Mouse (Mus musculus) MEL (cell line): Measurements from ENCODE around the gene Slc23a2. TPM values are rescaled to one million over a fixed set of nuclear protein-coding genes. Genes with fewer than 3 reads are reported as not detected.

Experiments used
- DNase-seq: peaks from one replicate; pipeline ENCODE4 v3.0.0; 2011; ENCODE audit warnings: low read depth, low spot score
- H3K27ac ChIP-seq: 2 replicates; pipeline ENCODE4 v1.5.1; 2012; ENCODE audit warnings: low read depth, mild to moderate bottlenecking, control low read depth, low read length, moderate library complexity; ENCODE audit not compliant: control insufficient read depth
- H3K27me3 ChIP-seq, 2 experiments: fragments of 150-350 bp in 1 of 2; sonication (generic) in 1 of 2; 2 replicates each; pipeline ENCODE4 v1.6.1; 2012; ENCODE audit warnings: low read length in 2 of 2, mild to moderate bottlenecking in 2 of 2, improper control_type of control experiment in 1 of 2, moderate library complexity in 1 of 2; ENCODE audit not compliant: insufficient read depth in 2 of 2, control insufficient read depth in 1 of 2
- H3K36me3 ChIP-seq, 2 experiments: 2 replicates each; pipeline ENCODE4 v1.6.1; 2012 to 2014; ENCODE audit warnings: low read length in 2 of 2, improper control_type of control experiment in 1 of 2, inconsistent platforms in 1 of 2, mild to moderate bottlenecking in 1 of 2; ENCODE audit not compliant: insufficient read depth in 2 of 2, control insufficient read depth in 1 of 2
- H3K4me1 ChIP-seq, 2 experiments: fragments of 150-350 bp in 1 of 2; sonication (generic) in 1 of 2; 2 replicates each; pipeline ENCODE4 v1.6.1; 2012; ENCODE audit warnings: low read length in 2 of 2, improper control_type of control experiment in 1 of 2, mild to moderate bottlenecking in 1 of 2; ENCODE audit not compliant: insufficient read depth in 2 of 2, control insufficient read depth in 1 of 2
- H3K4me3 ChIP-seq, 2 experiments: fragments of 150-350 bp in 1 of 2; sonication (generic) in 1 of 2; 2 replicates each; pipeline ENCODE4 v1.5.1; 2012; ENCODE audit warnings: low read depth in 2 of 2, low read length in 2 of 2, mild to moderate bottlenecking in 2 of 2, moderate library complexity in 2 of 2, control low read depth in 1 of 2, improper control_type of control experiment in 1 of 2; ENCODE audit not compliant: control insufficient read depth in 1 of 2, insufficient read depth in 1 of 2
- H3K79me2 ChIP-seq: 2 replicates; pipeline ENCODE4 v1.6.1; 2012; ENCODE audit warnings: mild to moderate bottlenecking, low read length, moderate library complexity; ENCODE audit not compliant: control insufficient read depth, poor library complexity, insufficient read depth
- H3K9ac ChIP-seq: 2 replicates; pipeline ENCODE4 v1.6.1; 2012; ENCODE audit warnings: low read depth, mild to moderate bottlenecking, control low read depth, low read length, moderate library complexity; ENCODE audit not compliant: control insufficient read depth, poor library complexity, severe bottlenecking
- H3K9me3 ChIP-seq: fragments of 150-350 bp; sonication (generic); replicated peaks from 2 replicates; pipeline ENCODE4 v1.6.1; 2012; ENCODE audit warnings: mild to moderate bottlenecking, low read length, improper control_type of control experiment, moderate library complexity; ENCODE audit not compliant: insufficient read depth
- BHLHE40 ChIP-seq: IDR thresholded peaks from 2 replicates; pipeline ENCODE4 v1.6.1; 2012; ENCODE audit warnings: low read depth, mild to moderate bottlenecking, inconsistent platforms, low read length, improper control_type of control experiment, borderline replicate concordance
- CHD2 ChIP-seq: IDR thresholded peaks from 2 replicates; pipeline ENCODE4 v1.6.1; 2011; ENCODE audit warnings: low read length, improper control_type of control experiment
- ELF1 ChIP-seq: IDR thresholded peaks from 2 replicates; pipeline ENCODE4 v1.6.1; 2014; ENCODE audit warnings: low read depth, mild to moderate bottlenecking, inconsistent platforms, low read length, improper control_type of control experiment, moderate library complexity
- GABPA ChIP-seq: IDR thresholded peaks from 2 replicates; pipeline ENCODE4 v1.6.1; 2012; ENCODE audit warnings: low read depth, mild to moderate bottlenecking, inconsistent platforms, low read length, improper control_type of control experiment, moderate library complexity
- KAT2A ChIP-seq: conservative IDR thresholded peaks from 2 replicates; pipeline ENCODE4 v1.6.1; 2012; ENCODE audit warnings: low read depth, low read length, improper control_type of control experiment, inconsistent platforms
- MAFK ChIP-seq: IDR thresholded peaks from 2 replicates; pipeline ENCODE4 v1.6.1; 2011; ENCODE audit warnings: low read depth, mild to moderate bottlenecking, low read length, improper control_type of control experiment, borderline replicate concordance
- MAX ChIP-seq: IDR thresholded peaks from 2 replicates; pipeline ENCODE4 v1.6.1; 2011; ENCODE audit warnings: low read length, improper control_type of control experiment
- MAZ ChIP-seq: IDR thresholded peaks from 2 replicates; pipeline ENCODE4 v1.6.1; 2012; ENCODE audit warnings: low read depth, mild to moderate bottlenecking, inconsistent platforms, low read length, improper control_type of control experiment
- MEF2A ChIP-seq: IDR thresholded peaks from 2 replicates; pipeline ENCODE4 v1.6.1; 2014; ENCODE audit warnings: low read depth, mild to moderate bottlenecking, inconsistent platforms, low read length, improper control_type of control experiment; ENCODE audit not compliant: poor library complexity, insufficient replicate concordance, severe bottlenecking; ENCODE audit errors: extremely low read depth
- MYB ChIP-seq: IDR thresholded peaks from 2 replicates; pipeline ENCODE4 v1.6.1; 2011; ENCODE audit warnings: mild to moderate bottlenecking, low read depth, low read length, improper control_type of control experiment
- MYC ChIP-seq: IDR thresholded peaks from 2 replicates; pipeline ENCODE4 v1.6.1; 2011; ENCODE audit warnings: low read depth, mild to moderate bottlenecking, low read length, improper control_type of control experiment, moderate library complexity
- POLR2A ChIP-seq, 2 experiments: IDR thresholded peaks; 2 replicates each; pipeline ENCODE4 v1.6.1; 2011 to 2012; ENCODE audit warnings: low read length in 2 of 2, mild to moderate bottlenecking in 2 of 2, control low read depth in 1 of 2, improper control_type of control experiment in 1 of 2, low read depth in 1 of 2, moderate library complexity in 1 of 2; ENCODE audit not compliant: control insufficient read depth in 1 of 2, insufficient read depth in 1 of 2, poor library complexity in 1 of 2
- RAD21 ChIP-seq: IDR thresholded peaks from 2 replicates; pipeline ENCODE4 v1.6.1; 2011; ENCODE audit warnings: mild to moderate bottlenecking, low read depth, low read length, improper control_type of control experiment
- TAL1 ChIP-seq: IDR thresholded peaks from 2 replicates; pipeline ENCODE4 v1.6.1; 2012; ENCODE audit warnings: mild to moderate bottlenecking, inconsistent platforms, low read length, moderate library complexity, mixed read lengths
- ZC3H11A ChIP-seq: IDR thresholded peaks from 2 replicates; pipeline ENCODE4 v1.6.1; 2012; ENCODE audit warnings: low read depth, mild to moderate bottlenecking, inconsistent platforms, low read length, improper control_type of control experiment
- ZMIZ1 ChIP-seq: IDR thresholded peaks from 2 replicates; pipeline ENCODE4 v1.6.1; 2012; ENCODE audit warnings: low read depth, mild to moderate bottlenecking, inconsistent platforms, low read length, improper control_type of control experiment, moderate library complexity
- polyA plus RNA-seq, 2 experiments: library from polyadenylated mRNA; stranded (reverse) in 1 of 2; unstranded in 1 of 2; fragments of >175 nt in 1 of 2; fragments of >200 nt in 1 of 2; gene quantifications; 2 replicates each; pipeline versions ENCODE4 v1.2.1 to v1.2.4; 2012; ENCODE audit warnings: low replicate concordance in 2 of 2, low read depth in 1 of 2; ENCODE audit not compliant: insufficient read length in 2 of 2, insufficient read depth in 1 of 2, missing spikeins in 1 of 2
- total RNA-seq: library from RNA; depleted of rRNA; stranded (reverse); fragments of 300-350 nt; gene quantifications from 2 replicates; pipeline ENCODE4 v1.2.3, GENCODE M21; 2012

Slc23a2 gene
- total and polyA plus RNA-seq, 3 experiments = 7.9 to 10.3 TPM; not detected in 1

GRCm38 (mm10) chr2:132005445-132005844, 139.5 kb downstream of the Slc23a2 start:
- H3K4me1 ChIP-seq = no peaks in the 10 kb centered on the region

GRCm38 (mm10) chr2:132004495-132005136, 140.3 kb downstream of the Slc23a2 start:
- Histone ChIP-seq H3K79me2 (no peaks in the 10 kb centered on the region), H3K9ac (no peak overlapping the region), H3K4me3 (no peak overlapping the region), H3K36me3 (no peaks in the 10 kb centered on the region), H3K27me3 (no peaks in the 10 kb centered on the region), H3K4me1 (no peaks in the 10 kb centered on the region), H3K9me3 (no peaks in the 10 kb centered on the region), H3K27ac (no peak overlapping the region)
- no peak for DNase-seq
- TF ChIP-seq MAX = no peak
- no peak for TF ChIP-seq BHLHE40
- no peak for TF ChIP-seq MYB
- TF ChIP-seq MYC = no peak
- no peak for TF ChIP-seq ELF1
- TF ChIP-seq GABPA = no peak
- no peak for TF ChIP-seq MAZ
- TF ChIP-seq ZC3H11A = no peak
- TF ChIP-seq MEF2A = no peak
- TF ChIP-seq RAD21 = no peak
- no peak for TF ChIP-seq ZMIZ1
- no peak for TF ChIP-seq MAFK
- TF ChIP-seq POLR2A (IDR thresholded peaks at IDR 0.05; ENCODE audit: control insufficient read depth in 1 of 2, insufficient read depth in 1 of 2, low read depth in 1 of 2, low read length in 2 of 2, poor library complexity in 1 of 2) = no peak
- no peak for TF ChIP-seq CHD2
- TF ChIP-seq KAT2A = no peak
- TF ChIP-seq TAL1 = no peak

More at GRCm38 (mm10) chr2:132005445-132005844, 139.5 kb downstream of the Slc23a2 start:
- no peaks in the 10 kb centered on the region for H3K9me3 ChIP-seq
- TF ChIP-seq KAT2A = no peak
- no peaks in the 10 kb centered on the region for H3K79me2 ChIP-seq
- no peak overlapping the region for H3K27ac ChIP-seq
- H3K9ac ChIP-seq = no peak overlapping the region
- no peaks in the 10 kb centered on the region for H3K36me3 ChIP-seq
- no peak for DNase-seq
- H3K4me3 ChIP-seq = no peak overlapping the region
- H3K27me3 ChIP-seq = no peaks in the 10 kb centered on the region
